Mouse (Mus musculus) adrenal gland, adult 8-10 months (tissue): ENCODE measurements around the gene Vmn1r155. TPM values are rescaled to one million over a fixed set of nuclear protein-coding genes. Genes with fewer than 3 reads are reported as not detected.
"Not testable (repeated sequence)": the region's sequence is repeated elsewhere in the genome, so short reads cannot be mapped to it uniquely, and the experiment has no call there.

Source experiments
- DNase-seq: peaks from one replicate; pipeline ENCODE4 v3.0.0; 2022
- total RNA-seq, 4 experiments: library from RNA; stranded (reverse); gene quantifications; 2 replicates each; pipeline ENCODE4 v1.2.4; 2022

Vmn1r155 gene
- total RNA-seq = not detected

GRCm38 (mm10) chr7:22657718-22658117 is at the start of gene Vmn1r155:
Gene Vmn1r155, plus strand, starts transcription at chr7:22658018.
- not testable (repeated sequence) for DNase-seq

- DNase-seq = not testable (repeated sequence)
Observed at GRCm38 (mm10) chr7:22692217-22692616, 34.4 kb downstream of the Vmn1r155 start, which contains the start of gene Gm8693. Gene Gm8693, minus strand, starts transcription at chr7:22692317.

Other genes with a start within 250 kb of the Vmn1r155 start
- not detected for gene Vmn1r148, start 244.4 kb upstream of the Vmn1r155 start, total RNA-seq
- not detected for gene Vmn1r149, start 219.8 kb upstream of the Vmn1r155 start, total RNA-seq
- gene Gm10665, start 193.9 kb upstream of the Vmn1r155 start, total RNA-seq = not detected
- not detected for gene Vmn1r151, start 158.3 kb upstream of the Vmn1r155 start, total RNA-seq
- not detected for gene Vmn1r152, start 135.1 kb upstream of the Vmn1r155 start, total RNA-seq
- not detected for gene Gm8677, start 123.1 kb upstream of the Vmn1r155 start, total RNA-seq
- not detected for gene Gm4201, start 92.7 kb upstream of the Vmn1r155 start, total RNA-seq
- not detected for gene Gm4565, start 69.9 kb upstream of the Vmn1r155 start, total RNA-seq
- gene Gm8693, start 34.3 kb downstream of the Vmn1r155 start, total RNA-seq = not detected
- not detected for gene Gm4567, start 61.7 kb downstream of the Vmn1r155 start, total RNA-seq
- gene Vmn1r157, start 103.7 kb downstream of the Vmn1r155 start, total RNA-seq = not detected
- not detected for gene Vmn1r158, start 132.8 kb downstream of the Vmn1r155 start, total RNA-seq
- not detected for gene Vmn1r159, start 185.6 kb downstream of the Vmn1r155 start, total RNA-seq
- gene Vmn1r160, start 213.2 kb downstream of the Vmn1r155 start, total RNA-seq = not detected